8 mouse cellular contexts compared by ENCODE assay signal in genomic region chr3:96500289-96500621, GRCm38 (mm10). TPM values are rescaled to one million over a fixed set of nuclear protein-coding genes. Genes with fewer than 3 reads are reported as not detected.
DNase-seq lines count a peak whose midpoint lies in the region; ATAC-seq and TF ChIP-seq lines count a peak whose summit lies in the region.

No protein-coding gene starts in this region.

- TF ChIP-seq CTCF in heart, adult 2 months (IDR thresholded peaks at IDR 0.05) = no peak
- no peak for TF ChIP-seq CTCF in spleen, adult 2 months (IDR thresholded peaks at IDR 0.05; ENCODE audit: extremely low read depth, insufficient read depth, insufficient read length, insufficient replicate concordance)

- under 1% methylated on average over 17 of the region's 17 CpGs for WGBS in embryonic facial prominence, embryonic 13.5 days
- 0% methylated on average over 17 of the region's 17 CpGs for WGBS in heart, adult 2 months
- WGBS in limb, embryonic 14.5 days = under 1% methylated on average over 17 of the region's 17 CpGs
- WGBS in midbrain, embryonic 16.5 days = 0% methylated on average over 17 of the region's 17 CpGs
- WGBS in spleen, adult 2 months = under 1% methylated on average over 17 of the region's 17 CpGs

- H3K79me2 ChIP-seq in heart, adult 2 months (replicated peaks; ENCODE audit: control insufficient read depth, insufficient read depth, low read length) = no peaks in the 10 kb centered on the region

- peak; percentile 72 for ATAC-seq in embryonic facial prominence, embryonic 13.5 days (ENCODE audit: insufficient number of reproducible peaks, insufficient read depth, low FRiP score, low TSS enrichment, low read depth)
- peak; percentile 75 for ATAC-seq in limb, embryonic 14.5 days (ENCODE audit: low FRiP score, low read depth)
- ATAC-seq in midbrain, embryonic 16.5 days = peak; percentile 87

- H3K27ac ChIP-seq in embryonic facial prominence, embryonic 13.5 days = peak overlapping the region; percentile 92
- peak overlapping the region; percentile 84 for H3K27ac ChIP-seq in heart, adult 2 months
- peak overlapping the region; percentile 90 for H3K27ac ChIP-seq in limb, embryonic 14.5 days (replicated peaks; ENCODE audit: low read depth, low read length)
- peak overlapping the region; percentile 66 for H3K27ac ChIP-seq in midbrain, embryonic 16.5 days (ENCODE audit: low read length)
- H3K27ac ChIP-seq in spleen, adult 2 months (ENCODE audit: insufficient read depth, low read length) = peak overlapping the region; percentile 93

- TF ChIP-seq POLR2A in heart, adult 2 months (IDR thresholded peaks at IDR 0.05; ENCODE audit: insufficient read depth, low read depth, low read length) = peak; percentile 46; the same call in 1 of the 2 replicates
- no peak for TF ChIP-seq POLR2A in limb, embryonic 14.5 days (IDR thresholded peaks at IDR 0.05; ENCODE audit: borderline replicate concordance, extremely low read depth, insufficient read depth, insufficient read length)
- TF ChIP-seq POLR2A in spleen, adult 2 months (IDR thresholded peaks at IDR 0.05; ENCODE audit: low read depth, low read length) = no peak

- H3K4me2 ChIP-seq in embryonic facial prominence, embryonic 13.5 days = peak overlapping the region; percentile 85
- peak overlapping the region; percentile 82 for H3K4me2 ChIP-seq in limb, embryonic 14.5 days (replicated peaks; ENCODE audit: low read depth, low read length, severe bottlenecking)
- peak overlapping the region; percentile 52 for H3K4me2 ChIP-seq in midbrain, embryonic 16.5 days (ENCODE audit: low read length)

- H3K4me1 ChIP-seq in embryonic facial prominence, embryonic 13.5 days = peaks cover 12% of the 10 kb centered on the region; the same call in 1 of the 2 replicates
- H3K4me1 ChIP-seq in heart, adult 2 months (ENCODE audit: control insufficient read depth, insufficient read depth, low read length) = no peaks in the 10 kb centered on the region; the same call in 1 of the 2 replicates
- no peaks in the 10 kb centered on the region; the same call in 1 of the 2 replicates for H3K4me1 ChIP-seq in limb, embryonic 14.5 days (ENCODE audit: control insufficient read depth, insufficient read depth, low read length)
- peaks cover 4% of the 10 kb centered on the region for H3K4me1 ChIP-seq in midbrain, embryonic 16.5 days (ENCODE audit: control insufficient read depth, insufficient read depth, low read length)
- H3K4me1 ChIP-seq in spleen, adult 2 months (ENCODE audit: control insufficient read depth, insufficient read depth, insufficient read length) = peaks cover 3% of the 10 kb centered on the region; the same call in 1 of the 2 replicates

- TF ChIP-seq EP300 in heart, adult 2 months (IDR thresholded peaks at IDR 0.05; ENCODE audit: insufficient read depth, low read depth, low read length) = peak; percentile 61; the same call in 1 of the 2 replicates

- peak overlapping the region; percentile 84 for H3K9ac ChIP-seq in embryonic facial prominence, embryonic 13.5 days
- H3K9ac ChIP-seq in heart, adult 2 months (ENCODE audit: low read depth, low read length) = peak overlapping the region; percentile 93
- peak overlapping the region; percentile 74 for H3K9ac ChIP-seq in limb, embryonic 14.5 days (ENCODE audit: low read depth, low read length, severe bottlenecking)
- H3K9ac ChIP-seq in midbrain, embryonic 16.5 days (ENCODE audit: low read depth, low read length) = peak overlapping the region; percentile 62

- DNase-seq in 416B (ENCODE audit: low read depth) = peak; percentile 96
- peak; percentile 84 to 88 for DNase-seq in adrenal gland, postnatal 4 days (ENCODE audit: low spot score in 2 of 2)
- peak; percentile 93 to 94 for DNase-seq in heart, adult 2 months
- DNase-seq in kidney, adult 9 months = peak; percentile 97
- DNase-seq in limb, embryonic 14.5 days (ENCODE audit: low spot score) = peak; percentile 97
- DNase-seq in spleen, adult 2 months (ENCODE audit: low read depth in 1 of 2, low spot score in 2 of 2) = peak; percentile 84 to 86

- H3K36me3 ChIP-seq in embryonic facial prominence, embryonic 13.5 days = no peaks in the 10 kb centered on the region
- no peaks in the 10 kb centered on the region for H3K36me3 ChIP-seq in heart, adult 2 months (ENCODE audit: control insufficient read depth, insufficient read depth, low read length)
- no peaks in the 10 kb centered on the region for H3K36me3 ChIP-seq in limb, embryonic 14.5 days (ENCODE audit: control insufficient read depth, insufficient read depth, low read length)
- no peaks in the 10 kb centered on the region for H3K36me3 ChIP-seq in midbrain, embryonic 16.5 days (ENCODE audit: control insufficient read depth, insufficient read depth, low read length)
- H3K36me3 ChIP-seq in spleen, adult 2 months (ENCODE audit: control insufficient read depth, insufficient read depth, low read length) = no peaks in the 10 kb centered on the region

- no peaks in the 10 kb centered on the region for H3K9me3 ChIP-seq in embryonic facial prominence, embryonic 13.5 days
- H3K9me3 ChIP-seq in limb, embryonic 14.5 days (ENCODE audit: control insufficient read depth, low read length) = no peaks in the 10 kb centered on the region
- no peaks in the 10 kb centered on the region for H3K9me3 ChIP-seq in midbrain, embryonic 16.5 days (replicated peaks; ENCODE audit: control insufficient read depth, low read length, poor library complexity, severe bottlenecking)

- H3K27me3 ChIP-seq in embryonic facial prominence, embryonic 13.5 days = no peaks in the 10 kb centered on the region
- no peaks in the 10 kb centered on the region for H3K27me3 ChIP-seq in heart, adult 2 months (ENCODE audit: control insufficient read depth, insufficient read depth, low read length)
- H3K27me3 ChIP-seq in limb, embryonic 14.5 days (ENCODE audit: control insufficient read depth, insufficient read depth, low read length) = no peaks in the 10 kb centered on the region
- H3K27me3 ChIP-seq in midbrain, embryonic 16.5 days (ENCODE audit: control insufficient read depth, insufficient read depth, low read depth, low read length) = no peaks in the 10 kb centered on the region
- H3K27me3 ChIP-seq in spleen, adult 2 months (ENCODE audit: control insufficient read depth, insufficient read depth, low read length) = no peaks in the 10 kb centered on the region

- intact Hi-C loops in heart, adult 2 months (cut with DNase I) = loop anchor here (5.0 kb wide), 2 partner anchors 92 to 218 kb away; partner anchors contain the start of gene Polr3gl

- peak overlapping the region; percentile 70 for H3K4me3 ChIP-seq in embryonic facial prominence, embryonic 13.5 days
- H3K4me3 ChIP-seq in heart, adult 2 months = peak overlapping the region; percentile 64
- peak overlapping the region; percentile 51 for H3K4me3 ChIP-seq in limb, embryonic 14.5 days (replicated peaks; ENCODE audit: low read length)
- peak overlapping the region; percentile 53 for H3K4me3 ChIP-seq in midbrain, embryonic 16.5 days (ENCODE audit: low read depth, low read length)
- peak overlapping the region; percentile 85 for H3K4me3 ChIP-seq in spleen, adult 2 months (ENCODE audit: extremely low read depth, insufficient read depth, insufficient read length)

RNA-seq across cellular contexts. Expression of gene Hfe2, which starts 24.7 kb away (rescaled TPM):
- total RNA-seq in adrenal gland, postnatal 4 days (2021) = 10 to 100 TPM in 1 of 2 experiments, 1 to 10 TPM in 1; 3.9 to 11.2 TPM
- 1.5 and 1.9 TPM in 2 replicates for polyA plus RNA-seq in embryonic facial prominence, embryonic 13.5 days (2015; fragmentation: Nextera tagmentation; extraction: Ambion mirVana)
- total RNA-seq in heart, adult 2 months (2021) = 100 to 1,000 TPM; 289 to 295 TPM
- 199 and 261 TPM in 2 replicates for polyA plus RNA-seq in heart, adult 2 months (2012; rRNA removed)
- 21.4 and 26.7 TPM in 2 replicates for polyA plus RNA-seq in limb, embryonic 14.5 days (2012; rRNA removed)
- polyA plus RNA-seq in limb, embryonic 14.5 days (2014; fragmentation: Nextera tagmentation; extraction: Ambion mirVana) = 14.6 and 20.5 TPM in 2 replicates
- polyA plus RNA-seq in midbrain, embryonic 16.5 days (2015; fragmentation: Nextera tagmentation; extraction: Ambion mirVana) = 1.8 and 2.4 TPM in 2 replicates
- polyA plus RNA-seq in spleen, adult 2 months (2012; rRNA removed) = 0.18 and 0.32 TPM in 2 replicates

RNA-seq across cellular contexts. Expression of gene BC107364, which starts 48.1 kb away (rescaled TPM):
- total RNA-seq in adrenal gland, postnatal 4 days (2021) = not detected
- 0.20 TPM in 1 of 2 replicates, not detected in the other for polyA plus RNA-seq in embryonic facial prominence, embryonic 13.5 days (2015; fragmentation: Nextera tagmentation; extraction: Ambion mirVana)
- total RNA-seq in heart, adult 2 months (2021) = not detected
- 0.15 TPM in 1 of 2 replicates, not detected in the other for polyA plus RNA-seq in heart, adult 2 months (2012; rRNA removed)
- 0.10 TPM in 1 of 2 replicates, not detected in the other for polyA plus RNA-seq in limb, embryonic 14.5 days (2012; rRNA removed)
- polyA plus RNA-seq in limb, embryonic 14.5 days (2014; fragmentation: Nextera tagmentation; extraction: Ambion mirVana) = 0.40 TPM in 1 of 2 replicates, not detected in the other
- polyA plus RNA-seq in midbrain, embryonic 16.5 days (2015; fragmentation: Nextera tagmentation; extraction: Ambion mirVana) = not detected in 2 replicates
- polyA plus RNA-seq in spleen, adult 2 months (2012; rRNA removed) = not detected in 2 replicates

RNA-seq across cellular contexts. Expression of gene Txnip, which starts 57.5 kb away (rescaled TPM):
- total RNA-seq in adrenal gland, postnatal 4 days (2021) = 100 to 1,000 TPM; 980 to 992 TPM
- polyA plus RNA-seq in embryonic facial prominence, embryonic 13.5 days (2015; fragmentation: Nextera tagmentation; extraction: Ambion mirVana) = 113 and 137 TPM in 2 replicates
- total RNA-seq in heart, adult 2 months (2021) = 100 to 1,000 TPM; 276 to 338 TPM
- 515 and 744 TPM in 2 replicates for polyA plus RNA-seq in heart, adult 2 months (2012; rRNA removed)
- 211 and 272 TPM in 2 replicates for polyA plus RNA-seq in limb, embryonic 14.5 days (2012; rRNA removed)
- polyA plus RNA-seq in limb, embryonic 14.5 days (2014; fragmentation: Nextera tagmentation; extraction: Ambion mirVana) = 167 and 172 TPM in 2 replicates
- 41.5 and 43.5 TPM in 2 replicates for polyA plus RNA-seq in midbrain, embryonic 16.5 days (2015; fragmentation: Nextera tagmentation; extraction: Ambion mirVana)
- polyA plus RNA-seq in spleen, adult 2 months (2012; rRNA removed) = 423 and 439 TPM in 2 replicates

Comparison
In these comparisons a context has a peak if more than half of its experiments do, and no peak if none do; other contexts are left out.
1. Peak in every context shown above with its lines: DNase-seq, ATAC-seq, H3K4me3 ChIP-seq and H3K27ac ChIP-seq.